Mouse (Mus musculus) stomach, postnatal 0 days (tissue): ENCODE results near the gene B3gnt2. TPM values are rescaled to one million over a fixed set of nuclear protein-coding genes. Genes with fewer than 3 reads are reported as not detected.

Experiments
- ATAC-seq: fragments of 200-750 bp; cut with Nextera tagmentation; 2 replicates; pipeline ENCODE4 v1.8.0; 2017; ENCODE audit not compliant: low FRiP score, low TSS enrichment
- DNase-seq: peaks from one replicate; pipeline ENCODE4 v3.0.0-alpha.2; 2016; ENCODE audit warnings: low spot score
- H3K27ac ChIP-seq: fragments of 300-500 bp; sonication (generic); replicated peaks from 2 replicates; pipeline ENCODE4 v1.5.1; 2014; ENCODE audit warnings: mild to moderate bottlenecking, control low read depth
- H3K27me3 ChIP-seq: fragments of 300-500 bp; sonication (generic); 2 replicates; pipeline ENCODE4 v1.6.1; 2014; ENCODE audit warnings: low read length; ENCODE audit not compliant: control insufficient read depth, insufficient read depth
- H3K36me3 ChIP-seq: fragments of 300-500 bp; sonication (generic); 2 replicates; pipeline ENCODE4 v1.6.1; 2014; ENCODE audit warnings: low read length, mixed read lengths; ENCODE audit not compliant: control insufficient read depth, insufficient read depth
- H3K4me1 ChIP-seq: fragments of 300-500 bp; sonication (generic); replicated peaks from 2 replicates; pipeline ENCODE4 v1.6.1; 2014; ENCODE audit warnings: antibody characterized with exemption; ENCODE audit not compliant: control insufficient read depth, insufficient read depth
- H3K4me2 ChIP-seq: fragments of 300-500 bp; sonication (generic); replicated peaks from 2 replicates; pipeline ENCODE4 v1.6.1; 2014; ENCODE audit warnings: low read depth, mild to moderate bottlenecking, control low read depth, moderate library complexity
- H3K4me3 ChIP-seq: fragments of 300-500 bp; sonication (generic); 2 replicates; pipeline ENCODE4 v1.5.1; 2014; ENCODE audit warnings: low read depth, low read length, control low read depth
- H3K9ac ChIP-seq: fragments of 300-500 bp; sonication (generic); 2 replicates; pipeline ENCODE4 v1.6.1; 2014; ENCODE audit warnings: mild to moderate bottlenecking, low read length, control low read depth, mixed read lengths
- H3K9me3 ChIP-seq: fragments of 300-500 bp; sonication (generic); 2 replicates; pipeline ENCODE4 v1.6.1; 2016; ENCODE audit warnings: low read length; ENCODE audit not compliant: control insufficient read depth
- CTCF ChIP-seq: IDR thresholded peaks from 2 replicates; pipeline ENCODE4 v1.5.1; 2016; ENCODE audit warnings: antibody characterized with exemption, low read depth, mild to moderate bottlenecking, moderate library complexity
- EP300 ChIP-seq: optimal IDR thresholded peaks from 2 replicates; pipeline ENCODE3; 2016; ENCODE audit warnings: antibody characterized with exemption
- WGBS: fragments of 180-500 bp; shearing (Covaris S2); extraction: QIAGEN DNeasy Blood & Tissue Kit; methylation state at CpG from one replicate; pipeline ENCODE4 v1.1.7; 2014; 5-methylcytosine and 5-hydroxymethylcytosine counted together
- polyA plus RNA-seq: library from polyadenylated mRNA; unstranded; fragments of >200 nt; fragmentation: Nextera tagmentation; extraction: Ambion mirVana; gene quantifications from 2 replicates; pipeline ENCODE4 v1.2.1, GENCODE M21; 2015

Gene B3gnt2
- polyA plus RNA-seq, 1 experiment from 2014 or later = 18.4 TPM

DNA sequence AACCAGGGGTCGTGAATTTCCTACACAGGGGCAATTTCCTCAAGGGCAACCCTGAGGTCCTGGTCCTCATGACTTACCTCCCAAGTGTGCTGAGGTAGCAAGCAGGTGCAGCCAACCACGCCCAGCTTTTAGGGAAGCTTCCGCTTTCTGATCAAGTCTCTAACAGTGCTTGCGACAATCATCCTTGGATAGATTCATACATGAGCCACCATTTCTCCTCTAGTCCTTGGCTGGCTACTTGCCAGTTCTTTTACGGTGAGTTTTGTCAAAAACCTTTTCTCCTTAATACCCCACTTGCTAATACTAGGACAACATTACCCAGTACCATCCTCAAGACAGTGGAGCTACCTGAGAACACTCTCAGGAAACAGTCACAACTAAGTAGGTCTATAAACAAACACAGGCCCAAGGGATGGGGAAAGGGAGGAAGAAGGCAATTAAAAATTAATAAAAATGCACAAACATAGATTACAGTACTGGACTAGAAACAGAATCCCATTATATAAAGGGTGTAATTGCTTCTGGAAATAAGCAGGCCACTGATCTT, 12.0 kb downstream of the B3gnt2 start:
- TF ChIP-seq CTCF (no peak), EP300 (no peak)
- H3K27me3 ChIP-seq = no peaks in the 10 kb centered on the region
- no peak for DNase-seq
- no peaks in the 10 kb centered on the region; the same call in 1 of the 2 replicates for H3K36me3 ChIP-seq
- H3K27ac ChIP-seq = peak overlapping the region; percentile 40
- ATAC-seq = no peak
- H3K9me3 ChIP-seq = no peaks in the 10 kb centered on the region
- H3K4me2 ChIP-seq = no peak overlapping the region
- H3K4me1 ChIP-seq = peaks cover 26% of the 10 kb centered on the region
- H3K9ac ChIP-seq = no peak overlapping the region
- WGBS = 70% methylated on average over 5 of the region's 5 CpGs
- H3K4me3 ChIP-seq = no peak overlapping the region

GRCm38 (mm10) chr11:22847732-22848648, 12.8 kb downstream of the B3gnt2 start:
- H3K27me3 ChIP-seq = no peaks in the 10 kb centered on the region
- ATAC-seq (peak; percentile 53), DNase-seq (peak; percentile 44)
- TF ChIP-seq CTCF (no peak), EP300 (no peak)
- H3K9me3 ChIP-seq = no peaks in the 10 kb centered on the region
- no peak overlapping the region for H3K4me3 ChIP-seq
- H3K36me3 ChIP-seq = no peaks in the 10 kb centered on the region; the same call in 1 of the 2 replicates
- H3K27ac ChIP-seq = peak overlapping the region; percentile 40
- peaks cover 26% of the 10 kb centered on the region for H3K4me1 ChIP-seq
- 33% methylated on average over 8 of the region's 8 CpGs for WGBS
- H3K4me2 ChIP-seq = no peak overlapping the region
- no peak overlapping the region for H3K9ac ChIP-seq

DNA sequence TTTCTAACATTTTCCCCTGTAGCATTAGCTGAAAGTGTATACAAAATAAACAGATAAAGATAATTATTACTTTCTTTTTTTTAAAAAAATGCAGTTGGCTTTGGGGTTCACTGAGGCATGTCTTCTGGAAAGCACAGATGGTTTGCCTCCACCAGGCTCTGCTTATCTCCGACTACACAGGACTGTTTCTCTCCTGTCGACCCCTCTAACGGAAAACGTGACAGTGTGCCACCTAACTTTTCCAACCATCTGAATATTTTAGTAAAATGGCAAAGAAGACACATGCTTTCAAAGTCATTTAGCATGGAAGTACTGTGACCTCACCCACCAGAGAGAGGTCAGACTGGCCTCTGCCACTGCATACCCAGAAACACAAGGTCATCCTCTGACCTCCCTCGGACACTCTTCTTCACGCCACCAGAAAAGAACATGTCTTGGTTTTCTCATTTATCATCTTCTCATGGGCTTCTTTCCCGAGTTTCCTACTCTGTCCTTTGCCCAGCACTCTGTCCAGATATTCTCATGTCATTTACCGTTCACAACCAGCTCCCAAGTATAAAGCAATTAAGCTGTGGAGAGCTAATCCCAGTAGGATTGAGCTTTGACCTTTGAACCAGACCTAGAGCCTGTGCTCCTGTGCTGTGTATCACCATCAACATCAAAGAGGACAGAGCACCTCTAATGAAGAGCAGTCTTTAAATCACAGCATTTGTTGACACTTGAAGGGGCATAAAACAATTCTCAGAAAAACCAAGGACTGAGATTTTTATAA, 13.6 kb downstream of the B3gnt2 start:
- Histone ChIP-seq H3K27ac (no peak overlapping the region; the same call in 1 of the 2 replicates), H3K9ac (no peak overlapping the region), H3K4me3 (no peak overlapping the region), H3K9me3 (no peaks in the 10 kb centered on the region), H3K27me3 (no peaks in the 10 kb centered on the region), H3K4me1 (peaks cover 26% of the 10 kb centered on the region), H3K4me2 (no peak overlapping the region), H3K36me3 (no peaks in the 10 kb centered on the region; the same call in 1 of the 2 replicates)
- ATAC-seq (no peak), DNase-seq (no peak)
- TF ChIP-seq EP300 (no peak), CTCF (no peak)
- 56% methylated on average over 8 of the region's 8 CpGs for WGBS

DNA sequence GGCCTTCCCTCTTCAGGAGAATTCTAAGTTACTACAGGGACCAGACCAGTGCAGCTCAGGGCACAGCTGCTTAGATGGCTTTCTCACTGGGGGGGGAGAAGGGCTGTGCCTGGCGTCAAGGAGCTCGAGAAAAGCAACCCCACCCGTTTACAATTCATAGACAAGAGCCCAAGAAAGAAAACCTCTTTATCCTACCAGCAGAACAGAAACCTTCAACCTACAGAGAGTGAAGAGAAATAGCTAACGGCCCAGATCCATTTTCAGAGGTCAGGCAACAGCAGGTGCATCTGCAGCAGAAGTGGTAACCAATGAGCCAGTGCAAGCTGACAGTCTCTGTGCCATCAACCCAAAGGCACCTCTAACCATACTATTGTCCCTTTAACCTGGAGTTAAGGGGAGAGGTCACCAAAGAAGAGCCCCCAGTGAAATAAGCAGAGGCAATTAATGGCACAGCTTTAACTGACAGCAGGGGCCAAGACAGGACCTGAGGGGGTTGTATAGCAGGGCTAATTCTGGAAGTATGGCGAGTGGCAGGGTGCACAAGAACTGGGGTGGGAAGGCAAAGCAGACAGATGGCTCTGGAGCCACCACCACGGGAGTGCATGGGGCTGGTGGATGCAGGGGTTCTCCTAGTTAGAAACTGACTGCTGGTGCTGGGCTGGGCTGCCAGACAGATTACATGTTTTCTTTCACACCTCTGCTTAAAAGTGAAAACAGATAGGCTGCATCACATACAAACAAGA, 14.5 kb downstream of the B3gnt2 start:
- Histone ChIP-seq H3K4me1 (peaks cover 26% of the 10 kb centered on the region), H3K4me3 (no peak overlapping the region), H3K27ac (no peak overlapping the region), H3K9ac (no peak overlapping the region), H3K4me2 (no peak overlapping the region), H3K27me3 (no peaks in the 10 kb centered on the region), H3K36me3 (no peaks in the 10 kb centered on the region; the same call in 1 of the 2 replicates), H3K9me3 (no peaks in the 10 kb centered on the region)
- no peak for DNase-seq
- ATAC-seq = no peak
- TF ChIP-seq EP300 (no peak), CTCF (no peak)
- 45% methylated on average over 6 of the region's 6 CpGs for WGBS
